Mouse (Mus musculus) MEL (cell line): ENCODE results near the gene 4930539E08Rik. TPM values are rescaled to one million over a fixed set of nuclear protein-coding genes. Genes with fewer than 3 reads are reported as not detected.
A peak's percentile ranks its signal among the peaks of the same experiment; 100 is the strongest.

ENCODE experiments used
- DNase-seq: peaks from one replicate; pipeline ENCODE4 v3.0.0; 2011; ENCODE audit warnings: low read depth, low spot score
- H3K27ac ChIP-seq: 2 replicates; pipeline ENCODE4 v1.5.1; 2012; ENCODE audit warnings: low read depth, mild to moderate bottlenecking, control low read depth, low read length, moderate library complexity; ENCODE audit not compliant: control insufficient read depth
- H3K27me3 ChIP-seq, 2 experiments: fragments of 150-350 bp in 1 of 2; sonication (generic) in 1 of 2; 2 replicates each; pipeline ENCODE4 v1.6.1; 2012; ENCODE audit warnings: low read length in 2 of 2, mild to moderate bottlenecking in 2 of 2, improper control_type of control experiment in 1 of 2, moderate library complexity in 1 of 2; ENCODE audit not compliant: insufficient read depth in 2 of 2, control insufficient read depth in 1 of 2
- H3K36me3 ChIP-seq, 2 experiments: 2 replicates each; pipeline ENCODE4 v1.6.1; 2012 to 2014; ENCODE audit warnings: low read length in 2 of 2, improper control_type of control experiment in 1 of 2, inconsistent platforms in 1 of 2, mild to moderate bottlenecking in 1 of 2; ENCODE audit not compliant: insufficient read depth in 2 of 2, control insufficient read depth in 1 of 2
- H3K4me1 ChIP-seq, 2 experiments: fragments of 150-350 bp in 1 of 2; sonication (generic) in 1 of 2; 2 replicates each; pipeline ENCODE4 v1.6.1; 2012; ENCODE audit warnings: low read length in 2 of 2, improper control_type of control experiment in 1 of 2, mild to moderate bottlenecking in 1 of 2; ENCODE audit not compliant: insufficient read depth in 2 of 2, control insufficient read depth in 1 of 2
- H3K4me3 ChIP-seq, 2 experiments: fragments of 150-350 bp in 1 of 2; sonication (generic) in 1 of 2; 2 replicates each; pipeline ENCODE4 v1.5.1; 2012; ENCODE audit warnings: low read depth in 2 of 2, low read length in 2 of 2, mild to moderate bottlenecking in 2 of 2, moderate library complexity in 2 of 2, control low read depth in 1 of 2, improper control_type of control experiment in 1 of 2; ENCODE audit not compliant: control insufficient read depth in 1 of 2, insufficient read depth in 1 of 2
- H3K79me2 ChIP-seq: 2 replicates; pipeline ENCODE4 v1.6.1; 2012; ENCODE audit warnings: mild to moderate bottlenecking, low read length, moderate library complexity; ENCODE audit not compliant: control insufficient read depth, poor library complexity, insufficient read depth
- H3K9ac ChIP-seq: 2 replicates; pipeline ENCODE4 v1.6.1; 2012; ENCODE audit warnings: low read depth, mild to moderate bottlenecking, control low read depth, low read length, moderate library complexity; ENCODE audit not compliant: control insufficient read depth, poor library complexity, severe bottlenecking
- H3K9me3 ChIP-seq: fragments of 150-350 bp; sonication (generic); replicated peaks from 2 replicates; pipeline ENCODE4 v1.6.1; 2012; ENCODE audit warnings: mild to moderate bottlenecking, low read length, improper control_type of control experiment, moderate library complexity; ENCODE audit not compliant: insufficient read depth
- CHD1 ChIP-seq: IDR thresholded peaks from 2 replicates; pipeline ENCODE4 v1.6.1; 2012; ENCODE audit warnings: low read depth, mild to moderate bottlenecking, inconsistent platforms, low read length, improper control_type of control experiment
- CHD2 ChIP-seq: IDR thresholded peaks from 2 replicates; pipeline ENCODE4 v1.6.1; 2011; ENCODE audit warnings: low read length, improper control_type of control experiment
- CTCF ChIP-seq, 3 experiments: IDR thresholded peaks in 2 of 3; conservative IDR thresholded peaks in 1 of 3; 2 replicates each; pipeline ENCODE4 v1.5.1; 2011 to 2012; ENCODE audit warnings: low read length in 3 of 3, low read depth in 2 of 3, mild to moderate bottlenecking in 2 of 3, improper control_type of control experiment in 1 of 3, inconsistent platforms in 1 of 3, mixed read lengths in 1 of 3, moderate library complexity in 1 of 3; ENCODE audit not compliant: control insufficient read depth in 1 of 3, insufficient read depth in 1 of 3, poor library complexity in 1 of 3, severe bottlenecking in 1 of 3
- E2F4 ChIP-seq: IDR thresholded peaks from 2 replicates; pipeline ENCODE4 v1.6.1; 2011; ENCODE audit warnings: low read depth, low read length, improper control_type of control experiment, borderline replicate concordance
- ELF1 ChIP-seq: IDR thresholded peaks from 2 replicates; pipeline ENCODE4 v1.6.1; 2014; ENCODE audit warnings: low read depth, mild to moderate bottlenecking, inconsistent platforms, low read length, improper control_type of control experiment, moderate library complexity
- EP300 ChIP-seq, 2 experiments: IDR thresholded peaks; 2 replicates each; pipeline ENCODE4 v1.6.1; 2011; ENCODE audit warnings: improper control_type of control experiment in 2 of 2, low read length in 2 of 2, low read depth in 1 of 2, mild to moderate bottlenecking in 1 of 2
- ETS1 ChIP-seq: IDR thresholded peaks from 2 replicates; pipeline ENCODE4 v1.6.1; 2012; ENCODE audit warnings: low read depth, mild to moderate bottlenecking, inconsistent platforms, low read length, improper control_type of control experiment, moderate library complexity
- GABPA ChIP-seq: IDR thresholded peaks from 2 replicates; pipeline ENCODE4 v1.6.1; 2012; ENCODE audit warnings: low read depth, mild to moderate bottlenecking, inconsistent platforms, low read length, improper control_type of control experiment, moderate library complexity
- GATA1 ChIP-seq: IDR thresholded peaks from 2 replicates; pipeline ENCODE4 v1.6.1; 2011; ENCODE audit warnings: low read depth, low read length, improper control_type of control experiment
- HCFC1 ChIP-seq: IDR thresholded peaks from 2 replicates; pipeline ENCODE4 v1.6.1; 2012; ENCODE audit warnings: low read depth, mild to moderate bottlenecking, inconsistent platforms, low read length, improper control_type of control experiment, moderate library complexity
- JUND ChIP-seq: IDR thresholded peaks from 2 replicates; pipeline ENCODE4 v1.6.1; 2011; ENCODE audit warnings: low read depth, mild to moderate bottlenecking, improper control_type of control experiment, low read length
- KAT2A ChIP-seq: conservative IDR thresholded peaks from 2 replicates; pipeline ENCODE4 v1.6.1; 2012; ENCODE audit warnings: low read depth, low read length, improper control_type of control experiment, inconsistent platforms
- MAFK ChIP-seq: IDR thresholded peaks from 2 replicates; pipeline ENCODE4 v1.6.1; 2011; ENCODE audit warnings: low read depth, mild to moderate bottlenecking, low read length, improper control_type of control experiment, borderline replicate concordance
- MAX ChIP-seq: IDR thresholded peaks from 2 replicates; pipeline ENCODE4 v1.6.1; 2011; ENCODE audit warnings: low read length, improper control_type of control experiment
- MAZ ChIP-seq: IDR thresholded peaks from 2 replicates; pipeline ENCODE4 v1.6.1; 2012; ENCODE audit warnings: low read depth, mild to moderate bottlenecking, inconsistent platforms, low read length, improper control_type of control experiment
- MEF2A ChIP-seq: IDR thresholded peaks from 2 replicates; pipeline ENCODE4 v1.6.1; 2014; ENCODE audit warnings: low read depth, mild to moderate bottlenecking, inconsistent platforms, low read length, improper control_type of control experiment; ENCODE audit not compliant: poor library complexity, insufficient replicate concordance, severe bottlenecking; ENCODE audit errors: extremely low read depth
- MXI1 ChIP-seq: IDR thresholded peaks from 2 replicates; pipeline ENCODE4 v1.6.1; 2011; ENCODE audit warnings: mild to moderate bottlenecking, low read depth, low read length, improper control_type of control experiment
- MYB ChIP-seq: IDR thresholded peaks from 2 replicates; pipeline ENCODE4 v1.6.1; 2011; ENCODE audit warnings: mild to moderate bottlenecking, low read depth, low read length, improper control_type of control experiment
- MYC ChIP-seq: IDR thresholded peaks from 2 replicates; pipeline ENCODE4 v1.6.1; 2011; ENCODE audit warnings: low read depth, mild to moderate bottlenecking, low read length, improper control_type of control experiment, moderate library complexity
- NELFE ChIP-seq: IDR thresholded peaks from 2 replicates; pipeline ENCODE4 v1.6.1; 2011; ENCODE audit warnings: low read depth, low read length, improper control_type of control experiment
- NRF1 ChIP-seq: IDR thresholded peaks from 2 replicates; pipeline ENCODE4 v1.6.1; 2014; ENCODE audit warnings: low read depth, mild to moderate bottlenecking, inconsistent platforms, low read length, improper control_type of control experiment, moderate library complexity; ENCODE audit not compliant: poor library complexity, insufficient read depth, severe bottlenecking
- POLR2A ChIP-seq, 2 experiments: IDR thresholded peaks; 2 replicates each; pipeline ENCODE4 v1.6.1; 2011 to 2012; ENCODE audit warnings: low read length in 2 of 2, mild to moderate bottlenecking in 2 of 2, control low read depth in 1 of 2, improper control_type of control experiment in 1 of 2, low read depth in 1 of 2, moderate library complexity in 1 of 2; ENCODE audit not compliant: control insufficient read depth in 1 of 2, insufficient read depth in 1 of 2, poor library complexity in 1 of 2
- POLR2AphosphoS2 ChIP-seq: IDR thresholded peaks from 2 replicates; pipeline ENCODE4 v1.6.1; 2011; ENCODE audit warnings: low read length, improper control_type of control experiment
- RAD21 ChIP-seq: IDR thresholded peaks from 2 replicates; pipeline ENCODE4 v1.6.1; 2011; ENCODE audit warnings: mild to moderate bottlenecking, low read depth, low read length, improper control_type of control experiment
- RCOR1 ChIP-seq: IDR thresholded peaks from 2 replicates; pipeline ENCODE4 v1.6.1; 2012; ENCODE audit warnings: low read depth, mild to moderate bottlenecking, inconsistent platforms, low read length, improper control_type of control experiment
- SIN3A ChIP-seq: IDR thresholded peaks from 2 replicates; pipeline ENCODE4 v1.6.1; 2012; ENCODE audit warnings: low read length, improper control_type of control experiment, inconsistent platforms
- SMC3 ChIP-seq: IDR thresholded peaks from 2 replicates; pipeline ENCODE4 v1.6.1; 2011; ENCODE audit warnings: low read depth, low read length, improper control_type of control experiment
- TAL1 ChIP-seq: IDR thresholded peaks from 2 replicates; pipeline ENCODE4 v1.6.1; 2012; ENCODE audit warnings: mild to moderate bottlenecking, inconsistent platforms, low read length, moderate library complexity, mixed read lengths
- TBP ChIP-seq: IDR thresholded peaks from 2 replicates; pipeline ENCODE4 v1.8.0; 2011; ENCODE audit warnings: low read depth, low read length, improper control_type of control experiment
- UBTF ChIP-seq: IDR thresholded peaks from 2 replicates; pipeline ENCODE4 v1.6.1; 2012; ENCODE audit warnings: low read depth, mild to moderate bottlenecking, inconsistent platforms, low read length, improper control_type of control experiment, moderate library complexity, borderline replicate concordance; ENCODE audit not compliant: insufficient read depth
- USF1 ChIP-seq: IDR thresholded peaks from 2 replicates; pipeline ENCODE4 v1.6.1; 2014; ENCODE audit warnings: low read depth, mild to moderate bottlenecking, inconsistent platforms, low read length, improper control_type of control experiment, moderate library complexity
- USF2 ChIP-seq, 2 experiments: IDR thresholded peaks; 2 replicates each; pipeline ENCODE4 v1.6.1; 2011 to 2012; ENCODE audit warnings: improper control_type of control experiment in 2 of 2, low read length in 2 of 2, borderline replicate concordance in 1 of 2, inconsistent platforms in 1 of 2, low read depth in 1 of 2, mild to moderate bottlenecking in 1 of 2; ENCODE audit not compliant: insufficient read depth in 1 of 2
- ZC3H11A ChIP-seq: IDR thresholded peaks from 2 replicates; pipeline ENCODE4 v1.6.1; 2012; ENCODE audit warnings: low read depth, mild to moderate bottlenecking, inconsistent platforms, low read length, improper control_type of control experiment
- ZKSCAN1 ChIP-seq: IDR thresholded peaks from 2 replicates; pipeline ENCODE4 v1.6.1; 2012; ENCODE audit warnings: low read depth, mild to moderate bottlenecking, inconsistent platforms, low read length, improper control_type of control experiment, moderate library complexity
- ZMIZ1 ChIP-seq: IDR thresholded peaks from 2 replicates; pipeline ENCODE4 v1.6.1; 2012; ENCODE audit warnings: low read depth, mild to moderate bottlenecking, inconsistent platforms, low read length, improper control_type of control experiment, moderate library complexity
- ZNF384 ChIP-seq: IDR thresholded peaks from 2 replicates; pipeline ENCODE4 v1.6.1; 2012; ENCODE audit warnings: low read depth, mild to moderate bottlenecking, inconsistent platforms, low read length, improper control_type of control experiment
- polyA plus RNA-seq, 2 experiments: library from polyadenylated mRNA; stranded (reverse) in 1 of 2; unstranded in 1 of 2; fragments of >175 nt in 1 of 2; fragments of >200 nt in 1 of 2; gene quantifications; 2 replicates each; pipeline versions ENCODE4 v1.2.1 to v1.2.4; 2012; ENCODE audit warnings: low replicate concordance in 2 of 2, low read depth in 1 of 2; ENCODE audit not compliant: insufficient read length in 2 of 2, insufficient read depth in 1 of 2, missing spikeins in 1 of 2
- total RNA-seq: library from RNA; depleted of rRNA; stranded (reverse); fragments of 300-350 nt; gene quantifications from 2 replicates; pipeline ENCODE4 v1.2.3, GENCODE M21; 2012

The 4930539E08Rik gene
- total and polyA plus RNA-seq, 3 experiments = 0.01 to 0.04 TPM; not detected in 1

- Histone ChIP-seq H3K4me1 (peaks cover 0 to 5% of the 10 kb centered on the region in 2 experiments; a peak in 2 of 4 replicates), H3K9ac (peak overlapping the region; percentile 38), H3K36me3 (peaks cover 0 to 6% of the 10 kb centered on the region in 2 experiments; a peak in 2 of 4 replicates), H3K27me3 (no peaks in the 10 kb centered on the region), H3K79me2 (no peaks in the 10 kb centered on the region), H3K9me3 (no peaks in the 10 kb centered on the region), H3K27ac (no peak overlapping the region), H3K4me3 (peak overlapping the region; percentile 38 to 42)
- peak; percentile 65 for DNase-seq
- TF ChIP-seq UBTF (no peak), MAFK (no peak), TBP (0 out of 2 replicates have a peak, but pooled peaks have one; percentile 43), E2F4 (no peak), USF2 (IDR thresholded peaks at IDR 0.05; ENCODE audit: borderline replicate concordance in 1 of 2, insufficient read depth in 1 of 2, low read depth in 1 of 2, low read length in 2 of 2) (no peak), MAX (peak; percentile 23; the same call in 1 of the 2 replicates), CHD1 (no peak), GATA1 (peak; percentile 77), ELF1 (no peak), ZNF384 (no peak), ZC3H11A (no peak), SIN3A (peak; percentile 86), MYB (no peak), NELFE (no peak), GABPA (no peak), POLR2AphosphoS2 (no peak), POLR2A (IDR thresholded peaks at IDR 0.05; ENCODE audit: control insufficient read depth in 1 of 2, insufficient read depth in 1 of 2, low read depth in 1 of 2, low read length in 2 of 2, poor library complexity in 1 of 2) (no peak), SMC3 (no peak), MYC (0 out of 2 replicates have a peak, but pooled peaks have one; percentile 43), MEF2A (no peak), MAZ (0 out of 2 replicates have a peak, but pooled peaks have one; percentile 37), CTCF (IDR thresholded peaks at IDR 0.05 in 2 of 3, conservative IDR thresholded peaks at IDR 0.05 in 1 of 3; ENCODE audit: control insufficient read depth in 1 of 3, insufficient read depth in 1 of 3, low read depth in 2 of 3, low read length in 3 of 3, poor library complexity in 1 of 3, severe bottlenecking in 1 of 3) (no peak), EP300 (IDR thresholded peaks at IDR 0.05; ENCODE audit: low read depth in 1 of 2, low read length in 2 of 2) (peak in 1 of 2 experiments; percentile 41; a peak in 1 of 4 replicates), ZMIZ1 (no peak), MXI1 (peak; percentile 65), RAD21 (no peak), ETS1 (peak; percentile 61), JUND (no peak), ZKSCAN1 (no peak), RCOR1 (no peak), CHD2 (no peak), KAT2A (no peak; the same call in 1 of the 2 replicates), TAL1 (peak; percentile 23; the same call in 1 of the 2 replicates), USF1 (peak; percentile 19; the same call in 1 of the 2 replicates), NRF1 (no peak), HCFC1 (peak; percentile 95)
These were observed 31.1 kb downstream of the 4930539E08Rik start for GRCm38 (mm10) chr17:28883941-28884516.
